Mouse (Mus musculus): Measurements from ENCODE around the gene Arhgap21. TPM values are rescaled to one million over a fixed set of nuclear protein-coding genes. Genes with fewer than 3 reads are reported as not detected.

Gene Arhgap21
- polyA plus RNA-seq, 1 experiment from 2014 or later: 14.8 TPM

DNA sequence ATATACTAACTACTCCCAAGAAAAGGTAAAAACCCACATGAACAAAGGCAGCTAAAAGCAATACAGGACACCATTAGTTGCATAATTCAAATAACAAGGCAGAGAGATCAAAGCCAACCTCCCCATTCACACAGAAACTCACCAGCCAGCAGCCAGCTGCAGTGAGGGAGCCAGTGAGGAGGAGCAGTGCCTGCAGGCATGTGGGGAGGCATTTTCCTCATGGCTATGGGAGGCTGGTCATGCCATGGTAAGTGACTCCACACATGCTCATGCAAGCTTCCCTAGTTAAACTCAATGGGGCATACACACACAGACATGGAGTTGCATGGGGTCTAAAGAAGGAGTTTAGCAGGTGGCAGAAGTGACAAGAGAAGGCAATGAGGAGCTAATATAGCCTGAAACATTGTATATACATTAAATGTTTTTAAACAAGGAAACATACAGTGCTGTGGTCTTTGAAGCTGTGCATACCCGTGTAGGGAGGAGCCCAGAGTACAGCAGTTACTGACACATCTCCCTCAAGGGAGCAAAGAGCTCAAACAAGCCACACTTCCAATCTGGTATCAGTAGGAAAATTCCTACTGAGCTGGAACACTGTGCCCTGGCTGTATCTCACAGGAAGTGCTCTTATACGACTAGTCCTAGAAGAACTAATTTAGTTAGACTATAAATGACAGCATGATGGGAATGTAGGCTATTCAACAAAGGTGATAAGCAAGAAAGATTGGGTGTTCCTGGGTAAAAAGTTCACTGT is 99.3 kb downstream of the Arhgap21 start:
- Histone ChIP-seq H3K9me3 (replicated peaks; ENCODE audit: control insufficient read depth, low read length) (no peaks in the 10 kb centered on the region), H3K4me2 (ENCODE audit: low read depth, low read length) (no peak overlapping the region), H3K36me3 (ENCODE audit: control insufficient read depth, insufficient read depth) (peaks cover 15% of the 10 kb centered on the region), H3K27ac (ENCODE audit: low read length) (peak overlapping the region; percentile 64), H3K9ac (ENCODE audit: low read length) (no peak overlapping the region), H3K27me3 (ENCODE audit: control insufficient read depth, insufficient read depth, low read length) (no peaks in the 10 kb centered on the region), H3K4me1 (ENCODE audit: control insufficient read depth, insufficient read depth, low read length) (peaks cover 11% of the 10 kb centered on the region), H3K4me3 (ENCODE audit: low read length) (no peak overlapping the region)
- 10% methylated on average over 2 of the region's 2 CpGs for WGBS
- peak; percentile 86 for ATAC-seq (replicated peaks; ENCODE audit: extremely low read depth, insufficient read depth, low FRiP score)

DNA sequence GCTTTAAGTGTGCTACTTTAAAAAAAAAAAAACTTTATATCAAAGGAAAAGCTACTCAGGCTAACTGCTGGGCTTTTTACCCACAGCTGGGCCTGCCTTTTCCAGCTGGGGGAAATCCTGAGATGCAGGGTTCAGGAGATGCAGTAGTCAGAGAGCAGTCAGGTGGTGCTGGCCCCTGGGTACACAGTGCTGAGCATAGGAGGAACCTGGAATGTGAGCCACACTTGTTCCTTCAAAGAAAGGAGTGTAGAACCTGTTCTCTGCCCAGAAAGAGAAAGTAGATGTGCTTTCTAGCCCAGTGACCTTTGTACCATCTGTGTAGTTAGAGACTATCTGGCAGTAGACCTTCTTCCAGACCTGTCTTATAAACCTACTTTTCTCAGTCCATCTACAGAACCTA is 100.6 kb downstream of the Arhgap21 start:
- Histone ChIP-seq H3K4me3 (ENCODE audit: low read length) (no peak overlapping the region), H3K27ac (ENCODE audit: low read length) (no peak overlapping the region), H3K9me3 (replicated peaks; ENCODE audit: control insufficient read depth, low read length) (no peaks in the 10 kb centered on the region), H3K36me3 (ENCODE audit: control insufficient read depth, insufficient read depth) (peaks cover 26% of the 10 kb centered on the region), H3K4me1 (ENCODE audit: control insufficient read depth, insufficient read depth, low read length) (peaks cover 11% of the 10 kb centered on the region), H3K4me2 (ENCODE audit: low read depth, low read length) (no peak overlapping the region), H3K9ac (ENCODE audit: low read length) (no peak overlapping the region), H3K27me3 (ENCODE audit: control insufficient read depth, insufficient read depth, low read length) (no peaks in the 10 kb centered on the region)
- no peak for ATAC-seq (replicated peaks; ENCODE audit: extremely low read depth, insufficient read depth, low FRiP score)

DNA sequence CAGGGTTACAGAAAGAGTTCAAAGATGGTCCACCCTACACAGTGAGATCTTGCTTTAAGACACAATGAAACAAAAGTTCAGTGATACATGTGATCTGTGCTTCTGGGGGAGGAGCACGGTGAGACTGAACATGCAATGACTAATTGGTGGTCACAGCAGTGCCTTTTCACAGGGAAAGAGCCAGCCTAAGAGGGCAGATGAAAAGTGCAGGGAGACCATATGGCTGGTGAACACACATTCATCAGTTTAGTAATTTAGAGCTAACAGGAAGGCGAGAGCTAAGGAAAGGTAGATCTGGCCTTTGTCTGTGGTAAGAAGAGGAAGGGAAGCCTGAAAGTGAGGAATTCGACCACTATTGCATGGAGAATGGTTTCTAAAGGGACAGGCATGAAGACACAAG is 102.9 kb downstream of the Arhgap21 start:
- Histone ChIP-seq H3K36me3 (ENCODE audit: control insufficient read depth, insufficient read depth) (peaks cover 41% of the 10 kb centered on the region), H3K9ac (ENCODE audit: low read length) (no peak overlapping the region), H3K4me2 (ENCODE audit: low read depth, low read length) (no peak overlapping the region), H3K27ac (ENCODE audit: low read length) (no peak overlapping the region), H3K9me3 (replicated peaks; ENCODE audit: control insufficient read depth, low read length) (no peaks in the 10 kb centered on the region), H3K4me3 (ENCODE audit: low read length) (no peak overlapping the region), H3K27me3 (ENCODE audit: control insufficient read depth, insufficient read depth, low read length) (no peaks in the 10 kb centered on the region), H3K4me1 (ENCODE audit: control insufficient read depth, insufficient read depth, low read length) (peaks cover 11% of the 10 kb centered on the region)
- WGBS: 86% methylated on average over 3 of the region's 3 CpGs
- ATAC-seq (replicated peaks; ENCODE audit: extremely low read depth, insufficient read depth, low FRiP score): no peak

DNA sequence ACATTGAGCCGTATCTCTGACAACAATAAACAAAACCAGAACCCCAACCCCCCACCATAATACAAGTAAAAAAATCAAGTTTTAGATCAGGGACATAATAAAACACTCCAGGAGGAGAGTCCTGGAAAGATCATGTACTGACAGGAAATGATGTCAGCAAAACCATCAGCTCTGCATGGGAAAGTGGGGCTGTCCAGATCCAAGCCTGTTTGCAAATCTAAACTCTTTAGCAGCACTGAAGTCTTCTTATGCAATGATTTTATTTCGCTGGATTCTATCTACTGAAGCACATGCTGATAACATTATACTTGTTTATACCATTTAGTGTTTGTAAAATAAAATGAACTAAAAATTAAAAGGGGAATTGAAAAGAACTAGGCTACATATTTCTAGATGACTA is 104.1 kb downstream of the Arhgap21 start:
- peaks cover 9% of the 10 kb centered on the region for H3K4me1 ChIP-seq (ENCODE audit: control insufficient read depth, insufficient read depth, low read length)
- H3K36me3 ChIP-seq (ENCODE audit: control insufficient read depth, insufficient read depth): peaks cover 52% of the 10 kb centered on the region
- no peak overlapping the region for H3K4me2 ChIP-seq (ENCODE audit: low read depth, low read length)
- WGBS: 88% methylated on average over 2 of the region's 2 CpGs
- ATAC-seq (replicated peaks; ENCODE audit: extremely low read depth, insufficient read depth, low FRiP score): no peak
- H3K9ac ChIP-seq (ENCODE audit: low read length): no peak overlapping the region
- H3K4me3 ChIP-seq (ENCODE audit: low read length): no peak overlapping the region
- no peaks in the 10 kb centered on the region for H3K9me3 ChIP-seq (replicated peaks; ENCODE audit: control insufficient read depth, low read length)
- no peaks in the 10 kb centered on the region for H3K27me3 ChIP-seq (ENCODE audit: control insufficient read depth, insufficient read depth, low read length)
- no peak overlapping the region for H3K27ac ChIP-seq (ENCODE audit: low read length)

DNA sequence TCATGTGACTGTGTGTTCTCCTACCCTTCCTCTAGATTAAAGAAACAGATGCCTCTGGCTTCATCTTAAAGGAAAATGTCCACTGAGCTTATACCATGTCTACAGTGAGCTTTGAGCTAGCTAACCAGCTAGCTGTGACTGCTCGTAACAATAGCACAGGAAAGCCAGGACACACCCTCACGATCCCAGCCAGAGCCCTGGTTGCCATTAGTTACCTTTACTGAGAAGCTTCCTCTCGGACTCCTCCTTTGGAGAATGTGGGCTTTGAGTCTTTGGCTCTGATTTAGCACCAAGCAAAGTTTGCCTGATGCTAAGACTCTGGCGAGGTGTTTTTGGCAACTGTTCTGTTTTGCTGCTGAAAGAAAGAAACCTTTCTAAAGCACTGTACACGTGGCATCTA is 107.9 kb downstream of the Arhgap21 start:
- no peaks in the 10 kb centered on the region for H3K27me3 ChIP-seq (ENCODE audit: control insufficient read depth, insufficient read depth, low read length)
- WGBS: 76% methylated on average over 5 of the region's 5 CpGs
- no peak overlapping the region for H3K4me2 ChIP-seq (ENCODE audit: low read depth, low read length)

DNA sequence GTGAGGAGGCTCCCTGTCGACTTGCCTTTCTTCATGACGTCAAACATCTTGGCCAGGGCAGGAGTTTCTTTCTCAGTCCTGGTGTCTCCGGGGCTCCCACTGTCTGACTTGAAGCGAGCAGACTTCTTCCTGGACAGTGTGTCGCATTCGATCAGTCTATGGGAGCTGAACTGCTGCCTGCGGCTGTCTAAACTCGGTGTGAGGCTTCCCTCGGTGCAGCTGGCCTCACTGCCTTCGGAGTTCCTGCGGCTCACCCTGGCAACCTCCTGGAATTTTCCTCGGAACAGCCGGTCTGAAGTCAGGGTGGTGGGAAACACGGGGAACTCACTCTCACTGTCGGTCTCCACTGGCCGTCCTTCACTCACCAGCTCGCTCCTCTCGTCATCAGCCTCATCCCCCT is 119.3 kb downstream of the Arhgap21 start:
- 81% methylated on average over 18 of the region's 18 CpGs for WGBS
- H3K9ac ChIP-seq (ENCODE audit: low read length): no peak overlapping the region
- peaks cover 50% of the 10 kb centered on the region for H3K36me3 ChIP-seq (ENCODE audit: control insufficient read depth, insufficient read depth)
- ATAC-seq (replicated peaks; ENCODE audit: extremely low read depth, insufficient read depth, low FRiP score): no peak
- H3K27ac ChIP-seq (ENCODE audit: low read length): no peak overlapping the region
- H3K4me1 ChIP-seq (ENCODE audit: control insufficient read depth, insufficient read depth, low read length): no peaks in the 10 kb centered on the region
- no peaks in the 10 kb centered on the region for H3K9me3 ChIP-seq (replicated peaks; ENCODE audit: control insufficient read depth, low read length)
- H3K27me3 ChIP-seq (ENCODE audit: control insufficient read depth, insufficient read depth, low read length): no peaks in the 10 kb centered on the region
- H3K4me2 ChIP-seq (ENCODE audit: low read depth, low read length): no peak overlapping the region
- no peak overlapping the region for H3K4me3 ChIP-seq (ENCODE audit: low read length)

More for the DNA sequence above, 107.9 kb downstream of the Arhgap21 start:
- Histone ChIP-seq H3K9me3 (replicated peaks; ENCODE audit: control insufficient read depth, low read length) (no peaks in the 10 kb centered on the region), H3K4me3 (ENCODE audit: low read length) (no peak overlapping the region), H3K4me1 (ENCODE audit: control insufficient read depth, insufficient read depth, low read length) (no peaks in the 10 kb centered on the region), H3K36me3 (ENCODE audit: control insufficient read depth, insufficient read depth) (peaks cover 75% of the 10 kb centered on the region), H3K9ac (ENCODE audit: low read length) (no peak overlapping the region), H3K27ac (ENCODE audit: low read length) (no peak overlapping the region)
- ATAC-seq (replicated peaks; ENCODE audit: extremely low read depth, insufficient read depth, low FRiP score): no peak

DNA sequence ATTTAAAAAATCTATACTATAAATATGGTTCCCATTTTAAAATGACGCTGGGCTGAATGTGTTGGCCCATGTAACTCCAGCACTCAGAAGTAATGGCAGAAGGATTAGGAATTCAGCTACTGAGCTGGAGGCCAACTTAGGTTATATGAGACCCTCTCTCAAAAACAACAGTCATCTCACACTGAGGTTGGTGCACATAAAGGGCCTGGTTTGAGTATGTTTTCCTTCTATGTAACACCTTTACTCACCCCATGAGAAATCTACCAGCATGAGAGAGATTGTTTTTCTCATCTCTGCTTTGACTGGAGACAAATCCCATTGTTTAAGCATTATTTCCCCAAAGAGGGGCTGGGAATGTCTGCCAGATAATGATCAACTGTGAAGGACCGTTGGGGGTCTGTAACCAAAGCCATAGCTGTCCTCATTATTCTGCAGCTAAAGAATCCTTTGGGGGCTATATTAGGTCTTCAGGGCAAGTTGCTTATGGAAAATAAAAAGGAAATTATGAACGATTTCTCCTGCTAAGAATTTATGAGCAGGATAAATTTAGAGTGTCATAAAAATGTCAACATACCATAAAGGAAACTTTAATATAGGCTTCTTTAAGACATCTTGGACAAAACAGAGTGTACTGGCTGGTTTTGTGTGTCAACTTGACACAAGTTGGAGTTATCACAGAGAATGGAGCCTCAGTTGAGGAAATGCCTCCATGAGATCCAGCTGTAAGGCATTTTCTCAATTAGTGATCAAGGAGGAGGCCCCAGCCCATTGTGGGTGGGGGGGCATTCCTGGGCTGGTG is 136.9 kb downstream of the Arhgap21 start:
- Histone ChIP-seq H3K4me1 (ENCODE audit: control insufficient read depth, insufficient read depth, low read length) (no peaks in the 10 kb centered on the region), H3K4me2 (ENCODE audit: low read depth, low read length) (no peak overlapping the region), H3K4me3 (ENCODE audit: low read length) (no peak overlapping the region), H3K27ac (ENCODE audit: low read length) (no peak overlapping the region), H3K27me3 (ENCODE audit: control insufficient read depth, insufficient read depth, low read length) (no peaks in the 10 kb centered on the region), H3K9me3 (replicated peaks; ENCODE audit: control insufficient read depth, low read length) (no peaks in the 10 kb centered on the region), H3K36me3 (ENCODE audit: control insufficient read depth, insufficient read depth) (no peaks in the 10 kb centered on the region), H3K9ac (ENCODE audit: low read length) (no peak overlapping the region)
- 75% methylated on average over 3 of the region's 3 CpGs for WGBS
- ATAC-seq (replicated peaks; ENCODE audit: extremely low read depth, insufficient read depth, low FRiP score): no peak

DNA sequence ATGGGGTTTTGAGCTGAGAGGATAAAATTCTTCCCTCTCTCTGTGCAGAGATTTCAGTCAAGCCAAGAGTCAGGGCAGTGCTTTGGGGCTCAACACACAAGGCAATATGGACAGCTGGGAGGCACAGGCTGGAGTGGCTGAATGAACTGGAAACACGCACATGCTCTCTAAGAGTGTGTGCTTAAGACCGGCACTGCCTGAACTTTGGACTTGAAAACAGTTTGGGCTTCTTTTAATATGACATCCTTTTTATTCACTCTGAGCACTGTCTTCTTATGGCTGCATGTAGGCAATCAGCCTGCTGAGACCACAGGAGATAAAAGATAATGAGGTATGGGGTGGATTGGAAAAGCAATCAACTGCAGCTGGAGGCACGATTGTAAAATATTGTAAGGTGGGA is 137.8 kb downstream of the Arhgap21 start:
- H3K9me3 ChIP-seq (replicated peaks; ENCODE audit: control insufficient read depth, low read length): no peaks in the 10 kb centered on the region
- no peak overlapping the region for H3K4me2 ChIP-seq (ENCODE audit: low read depth, low read length)
- no peaks in the 10 kb centered on the region for H3K27me3 ChIP-seq (ENCODE audit: control insufficient read depth, insufficient read depth, low read length)
- H3K4me3 ChIP-seq (ENCODE audit: low read length): no peak overlapping the region
- 70% methylated on average over 3 of the region's 3 CpGs for WGBS
- H3K27ac ChIP-seq (ENCODE audit: low read length): no peak overlapping the region
- H3K4me1 ChIP-seq (ENCODE audit: control insufficient read depth, insufficient read depth, low read length): no peaks in the 10 kb centered on the region
- no peaks in the 10 kb centered on the region for H3K36me3 ChIP-seq (ENCODE audit: control insufficient read depth, insufficient read depth)
- H3K9ac ChIP-seq (ENCODE audit: low read length): no peak overlapping the region
- ATAC-seq (replicated peaks; ENCODE audit: extremely low read depth, insufficient read depth, low FRiP score): no peak

DNA sequence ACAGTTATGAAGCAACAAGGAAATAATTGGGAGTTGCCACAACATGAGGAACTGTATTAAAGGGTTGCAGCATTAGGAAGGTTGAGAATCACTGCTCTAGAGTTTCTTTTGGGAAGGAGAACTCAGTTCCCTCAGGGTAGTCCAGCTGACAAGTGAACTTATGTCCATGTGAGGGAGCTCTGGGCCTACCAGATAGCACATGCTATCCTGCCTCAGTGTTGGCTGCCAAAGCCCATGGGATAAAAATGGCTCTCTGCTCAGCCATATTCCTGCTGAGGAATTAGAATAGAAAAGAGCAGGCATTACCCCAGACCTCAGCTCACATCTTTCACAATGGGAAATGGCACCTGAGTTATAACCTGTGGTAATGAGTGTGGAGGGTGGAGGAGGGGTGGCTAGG is 142.4 kb downstream of the Arhgap21 start:
- no peak overlapping the region for H3K4me2 ChIP-seq (ENCODE audit: low read depth, low read length)
- no peaks in the 10 kb centered on the region for H3K27me3 ChIP-seq (ENCODE audit: control insufficient read depth, insufficient read depth, low read length)
- H3K4me3 ChIP-seq (ENCODE audit: low read length): no peak overlapping the region
- no peak for ATAC-seq (replicated peaks; ENCODE audit: extremely low read depth, insufficient read depth, low FRiP score)
- no peaks in the 10 kb centered on the region for H3K9me3 ChIP-seq (replicated peaks; ENCODE audit: control insufficient read depth, low read length)
- H3K27ac ChIP-seq (ENCODE audit: low read length): no peak overlapping the region
- H3K4me1 ChIP-seq (ENCODE audit: control insufficient read depth, insufficient read depth, low read length): no peaks in the 10 kb centered on the region
- H3K9ac ChIP-seq (ENCODE audit: low read length): no peak overlapping the region
- H3K36me3 ChIP-seq (ENCODE audit: control insufficient read depth, insufficient read depth): no peaks in the 10 kb centered on the region
